Mouse (Mus musculus): ENCODE data around the gene Wars.

DNA sequence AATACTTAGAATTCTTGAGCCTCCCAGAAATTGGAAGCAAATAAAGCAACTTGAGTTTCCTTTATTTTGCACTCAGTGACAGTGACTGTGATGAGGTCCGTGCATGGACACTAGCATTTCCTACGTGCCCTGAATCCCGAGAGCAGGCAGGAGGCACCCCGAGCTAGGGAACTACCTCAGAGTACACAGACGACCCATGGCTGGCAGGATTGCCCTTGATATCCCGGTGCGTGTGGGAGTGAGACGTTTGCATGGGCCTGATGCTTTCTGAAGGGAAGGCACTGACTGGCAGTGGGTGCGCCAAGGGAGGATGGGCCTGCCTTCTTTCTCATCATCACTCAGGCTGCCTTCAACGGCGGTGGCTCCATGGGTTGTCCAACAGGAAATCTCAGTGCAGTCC is 77.4 kb downstream of the Wars start:
- no peak for TF ChIP-seq CTCF (IDR thresholded peaks at IDR 0.05; ENCODE audit: low read depth, low read length)
- TF ChIP-seq POLR2A (IDR thresholded peaks at IDR 0.05; ENCODE audit: extremely low read depth, insufficient read depth, low read length): no peak
